Mouse (Mus musculus): ENCODE data around the gene Map2k7. TPM values are rescaled to one million over a fixed set of nuclear protein-coding genes. Genes with fewer than 3 reads are reported as not detected.
A peak's percentile ranks its signal among the peaks of the same experiment; 100 is the strongest.

The Map2k7 gene
- polyA plus RNA-seq, 1 experiment from 2014 or later = 18.0 TPM

GRCm38 (mm10) chr8:4267627-4268026 is 29.1 kb downstream of the Map2k7 start:
- no peak overlapping the region for H3K9ac ChIP-seq
- H3K4me2 ChIP-seq = no peak overlapping the region
- H3K27ac ChIP-seq = no peak overlapping the region
- no peaks in the 10 kb centered on the region for H3K27me3 ChIP-seq (replicated peaks)
- H3K4me3 ChIP-seq = no peak overlapping the region
- ATAC-seq = peak; percentile 63; the same call in 1 of the 2 replicates
- no peaks in the 10 kb centered on the region for H3K9me3 ChIP-seq (replicated peaks)
- WGBS (ENCODE audit: insufficient replicate concordance) = 84% methylated on average over 15 of the region's 15 CpGs
- peaks cover 100% of the 10 kb centered on the region for H3K36me3 ChIP-seq
- no peaks in the 10 kb centered on the region for H3K4me1 ChIP-seq

DNA sequence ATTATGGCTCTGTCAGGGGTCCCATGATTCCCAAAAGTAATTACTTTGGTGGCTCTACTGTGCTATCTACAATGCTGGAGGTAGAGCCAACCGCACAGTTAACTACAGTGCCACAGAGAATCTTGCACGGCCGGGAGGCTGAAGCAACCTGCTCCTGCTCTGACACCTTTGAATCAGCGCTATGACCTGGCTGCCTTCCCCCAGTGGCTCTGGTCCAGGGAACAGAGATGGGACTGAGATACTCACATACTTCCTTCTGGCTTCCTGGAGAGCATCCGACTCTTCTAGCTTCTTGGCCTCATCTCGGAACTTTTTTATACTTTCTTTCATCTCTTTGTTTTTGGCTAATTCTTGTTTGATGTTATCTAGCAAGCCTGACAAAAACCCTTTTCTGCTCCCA is 31.1 kb downstream of the Map2k7 start:
- H3K9me3 ChIP-seq (replicated peaks) = no peaks in the 10 kb centered on the region
- H3K27me3 ChIP-seq (replicated peaks) = no peaks in the 10 kb centered on the region
- H3K4me2 ChIP-seq = no peak overlapping the region
- peaks cover 13% of the 10 kb centered on the region for H3K4me1 ChIP-seq
- no peak overlapping the region for H3K9ac ChIP-seq
- no peak for ATAC-seq
- H3K36me3 ChIP-seq = peaks cover 96% of the 10 kb centered on the region
- H3K27ac ChIP-seq = no peak overlapping the region
- H3K4me3 ChIP-seq = no peak overlapping the region
- WGBS (ENCODE audit: insufficient replicate concordance) = 85% methylated on average over 6 of the region's 6 CpGs

DNA sequence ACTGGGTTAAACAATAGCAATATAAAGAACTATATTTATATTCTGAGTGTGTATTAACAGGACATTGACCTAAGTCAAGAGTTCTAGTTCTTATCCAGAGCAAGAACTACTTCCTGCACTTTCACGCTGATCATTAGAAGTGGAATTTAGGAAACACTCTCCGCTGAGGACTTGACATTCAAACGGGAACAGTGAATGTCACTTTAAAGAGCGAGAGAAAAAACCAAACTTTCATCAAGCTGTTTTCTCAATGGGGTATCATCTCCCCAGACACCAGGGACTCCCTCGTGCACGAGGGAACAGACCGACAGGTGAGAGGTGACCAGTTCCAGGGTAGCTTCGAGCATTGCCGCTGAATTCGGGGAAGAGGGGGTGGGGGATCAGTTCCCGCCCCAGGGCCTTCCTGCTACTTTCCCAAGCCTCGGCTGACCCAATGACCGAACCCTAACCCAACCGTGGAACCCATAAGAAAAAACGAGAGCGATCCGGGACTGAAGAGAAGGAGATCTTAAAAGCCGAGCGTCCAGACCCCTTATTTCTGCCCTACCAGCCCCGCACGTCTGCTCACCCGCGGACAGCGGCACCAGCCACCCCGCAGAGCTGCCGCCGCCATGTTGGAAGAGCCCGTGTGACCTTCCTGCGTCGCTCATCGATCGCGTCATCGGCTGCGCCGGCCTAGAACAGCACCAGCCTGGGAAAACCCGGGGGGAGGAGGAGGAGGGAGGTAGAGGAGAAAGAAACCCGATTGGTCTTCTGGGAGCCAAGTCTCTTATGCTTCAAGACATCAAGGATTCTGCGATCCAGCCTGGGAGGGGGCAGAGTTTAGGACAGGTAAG is 37.0 kb downstream of the Map2k7 start, which contains the start of gene Timm44:
Timm44 (minus strand) TSS at position 639 of the 836 bp plus-strand sequence.
- peak within 1 kb of the TSS; percentile 88 for H3K4me3 ChIP-seq
- no peaks in the 10 kb centered on the region for H3K27me3 ChIP-seq (replicated peaks)
- peaks cover 28% of the 10 kb centered on the region for H3K4me1 ChIP-seq
- H3K36me3 ChIP-seq = peaks cover 37% of the 10 kb centered on the region
- WGBS (ENCODE audit: insufficient replicate concordance) = under 1% methylated on average over 39 of the region's 39 CpGs
- peak; percentile 96 for ATAC-seq
- no peaks in the 10 kb centered on the region for H3K9me3 ChIP-seq (replicated peaks)
- H3K9ac ChIP-seq = peak within 1 kb of the TSS; percentile 85
- peak within 1 kb of the TSS; percentile 86 for H3K4me2 ChIP-seq
- H3K27ac ChIP-seq = peak within 1 kb of the TSS; percentile 70

DNA sequence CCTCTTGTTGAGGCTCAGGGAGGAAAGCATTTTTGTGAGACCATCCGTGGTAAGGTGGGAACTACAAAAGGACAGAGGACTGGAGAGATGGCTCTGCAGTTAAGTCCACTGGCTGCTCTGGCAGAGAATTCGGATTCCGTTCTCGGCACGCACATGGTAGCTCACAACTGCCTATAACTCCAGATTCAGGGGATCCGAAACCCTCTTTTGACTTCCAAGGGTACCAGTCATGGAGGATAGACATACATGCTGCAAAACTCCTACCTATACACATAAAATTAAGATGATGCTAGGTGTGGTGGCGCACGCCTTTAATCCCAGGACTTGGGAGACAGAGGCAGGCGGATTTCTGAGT is 37.5 kb downstream of the Map2k7 start:
- Histone ChIP-seq H3K9ac (peak overlapping the region; percentile 85), H3K4me3 (peak overlapping the region; percentile 88), H3K27me3 (replicated peaks) (no peaks in the 10 kb centered on the region), H3K27ac (peak overlapping the region; percentile 70), H3K9me3 (replicated peaks) (no peaks in the 10 kb centered on the region), H3K36me3 (peaks cover 31% of the 10 kb centered on the region), H3K4me1 (peaks cover 28% of the 10 kb centered on the region), H3K4me2 (peak overlapping the region; percentile 86)
- 21% methylated on average over 9 of the region's 9 CpGs for WGBS (ENCODE audit: insufficient replicate concordance)
- peak; percentile 62; the same call in 1 of the 2 replicates for ATAC-seq

DNA sequence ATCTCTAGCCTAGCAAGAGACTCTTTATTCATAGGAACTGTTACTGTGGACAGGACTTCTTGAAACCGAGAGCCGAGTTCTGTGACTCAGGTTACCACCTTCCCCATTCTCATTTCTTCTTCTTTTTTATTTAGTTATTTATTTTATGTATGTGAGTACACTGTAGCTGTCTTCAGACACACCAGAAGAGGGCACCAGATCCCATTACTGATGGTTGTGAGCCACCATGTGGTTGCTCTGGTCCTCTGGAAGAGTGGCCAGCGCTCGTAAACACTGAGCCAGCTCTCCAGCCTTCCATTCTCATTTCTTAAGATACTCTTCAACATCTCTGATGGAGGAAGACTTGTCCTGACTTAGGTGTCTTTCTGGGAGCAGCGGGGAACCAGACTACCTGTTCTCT is 54.2 kb downstream of the Map2k7 start:
- H3K27me3 ChIP-seq (replicated peaks) = no peaks in the 10 kb centered on the region
- no peak for ATAC-seq
- H3K4me3 ChIP-seq = no peak overlapping the region
- H3K9ac ChIP-seq = no peak overlapping the region
- H3K4me2 ChIP-seq = no peak overlapping the region
- H3K36me3 ChIP-seq = peaks cover 98% of the 10 kb centered on the region
- no peak overlapping the region for H3K27ac ChIP-seq
- 84% methylated on average over 5 of the region's 5 CpGs for WGBS (ENCODE audit: insufficient replicate concordance)
- no peaks in the 10 kb centered on the region for H3K4me1 ChIP-seq
- H3K9me3 ChIP-seq (replicated peaks) = no peaks in the 10 kb centered on the region

Other genes starting within 250 kb of the Map2k7 start
- not detected in 2 replicates for gene Cd209f, start 132.9 kb upstream of the Map2k7 start, polyA plus RNA-seq (2016; fragmentation: Nextera tagmentation; extraction: Ambion mirVana)
- gene Cd209g, start 104.6 kb upstream of the Map2k7 start, polyA plus RNA-seq (2016; fragmentation: Nextera tagmentation; extraction: Ambion mirVana) = not detected in 2 replicates
- 8.0 and 8.6 TPM in 2 replicates for gene Evi5l, start 72.2 kb upstream of the Map2k7 start, polyA plus RNA-seq (2016; fragmentation: Nextera tagmentation; extraction: Ambion mirVana)
- gene Prr36, start 21.3 kb upstream of the Map2k7 start, polyA plus RNA-seq (2016; fragmentation: Nextera tagmentation; extraction: Ambion mirVana) = 0.25 and 0.43 TPM in 2 replicates
- gene Lrrc8e, start 11.9 kb upstream of the Map2k7 start, polyA plus RNA-seq (2016; fragmentation: Nextera tagmentation; extraction: Ambion mirVana) = 0.18 and 0.37 TPM in 2 replicates
- gene Gm49320, start 125 bp downstream of the Map2k7 start, polyA plus RNA-seq (2016; fragmentation: Nextera tagmentation; extraction: Ambion mirVana) = 0.18 and 0.43 TPM in 2 replicates
- gene Tgfbr3l, start 9.5 kb downstream of the Map2k7 start, polyA plus RNA-seq (2016; fragmentation: Nextera tagmentation; extraction: Ambion mirVana) = 1.3 and 1.4 TPM in 2 replicates
- 26.3 and 27.2 TPM in 2 replicates for gene Snapc2, start 14.3 kb downstream of the Map2k7 start, polyA plus RNA-seq (2016; fragmentation: Nextera tagmentation; extraction: Ambion mirVana)
- 5.5 and 7.1 TPM in 2 replicates for gene Ctxn1, start 20.5 kb downstream of the Map2k7 start, polyA plus RNA-seq (2016; fragmentation: Nextera tagmentation; extraction: Ambion mirVana)
- gene Timm44, start 37.2 kb downstream of the Map2k7 start, polyA plus RNA-seq (2016; fragmentation: Nextera tagmentation; extraction: Ambion mirVana) = 53.0 and 54.4 TPM in 2 replicates
- gene Ccl25, start 86.5 kb downstream of the Map2k7 start, polyA plus RNA-seq (2016; fragmentation: Nextera tagmentation; extraction: Ambion mirVana) = 9.6 and 10.9 TPM in 2 replicates
- 211 and 215 TPM in 2 replicates for gene Elavl1, start 86.7 kb downstream of the Map2k7 start, polyA plus RNA-seq (2016; fragmentation: Nextera tagmentation; extraction: Ambion mirVana)